Mouse (Mus musculus) hindlimb bud, embryonic 11.5 days (tissue): ENCODE data around the gene Mfsd2a.

Source experiments
- DNase-seq: peaks from one replicate; pipeline ENCODE4 v3.0.0-alpha.2; 2012; ENCODE audit warnings: low read depth, low spot score; ENCODE audit errors: extremely low spot score

The Mfsd2a gene

DNA sequence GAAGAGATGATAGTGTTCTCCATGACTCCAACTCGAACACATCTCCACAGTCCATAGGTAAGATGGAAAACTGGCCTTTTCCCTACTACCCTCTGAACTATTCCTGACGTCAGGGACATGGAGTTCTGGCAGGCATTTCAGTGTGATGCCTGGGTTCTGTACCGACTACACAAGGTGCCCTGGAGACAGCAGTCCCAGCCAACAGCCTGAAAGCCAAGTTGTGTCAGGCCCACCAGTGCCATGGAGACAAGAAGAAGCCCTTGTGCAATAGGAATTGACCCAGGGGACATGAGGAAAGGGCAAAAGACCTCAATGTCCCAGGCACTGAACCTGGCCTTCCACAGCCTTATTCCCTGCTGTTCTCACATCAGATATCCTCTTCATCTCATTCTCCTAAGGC lies 18.8 kb upstream of the Mfsd2a start:
- DNase-seq = no peak

DNA sequence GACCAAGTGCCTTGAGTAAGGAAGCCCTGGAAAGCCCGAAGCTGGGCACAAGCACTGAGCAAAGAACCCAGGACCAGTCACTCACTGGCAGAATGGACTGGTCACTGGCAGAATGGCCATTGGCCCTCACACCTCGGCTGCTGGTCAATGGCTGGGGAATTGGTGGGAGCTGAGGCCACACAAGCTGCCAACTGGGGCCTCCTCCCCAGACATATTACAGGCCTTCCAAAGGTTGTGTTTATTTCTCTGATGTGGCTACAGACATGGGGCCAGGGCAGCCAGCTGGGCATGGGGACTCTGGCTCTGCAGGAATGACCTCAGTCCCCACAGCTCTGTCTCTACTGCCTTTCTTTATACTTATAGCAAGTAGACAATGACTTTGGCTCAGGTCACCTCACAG lies 17.9 kb upstream of the Mfsd2a start:
- DNase-seq = no peak

DNA sequence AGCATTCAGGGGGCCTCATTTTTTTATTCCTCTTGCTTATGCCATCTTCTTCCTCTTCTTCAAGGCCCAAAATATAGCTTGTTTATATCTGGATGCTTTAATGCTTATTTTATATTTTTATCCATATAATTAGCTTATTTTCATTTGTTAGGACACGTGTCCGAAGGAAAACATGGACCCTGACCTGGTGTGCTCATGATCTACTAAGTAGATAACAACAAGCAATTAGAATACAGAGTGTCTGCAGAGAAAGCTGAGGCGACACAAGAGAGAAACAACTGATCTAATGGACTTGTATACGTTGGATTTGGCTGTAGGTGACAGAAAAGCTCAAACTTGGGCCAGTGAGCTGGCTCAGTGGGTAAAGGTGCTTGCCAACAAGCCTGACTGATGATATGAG lies 15.9 kb upstream of the Mfsd2a start:
- no peak for DNase-seq

DNA sequence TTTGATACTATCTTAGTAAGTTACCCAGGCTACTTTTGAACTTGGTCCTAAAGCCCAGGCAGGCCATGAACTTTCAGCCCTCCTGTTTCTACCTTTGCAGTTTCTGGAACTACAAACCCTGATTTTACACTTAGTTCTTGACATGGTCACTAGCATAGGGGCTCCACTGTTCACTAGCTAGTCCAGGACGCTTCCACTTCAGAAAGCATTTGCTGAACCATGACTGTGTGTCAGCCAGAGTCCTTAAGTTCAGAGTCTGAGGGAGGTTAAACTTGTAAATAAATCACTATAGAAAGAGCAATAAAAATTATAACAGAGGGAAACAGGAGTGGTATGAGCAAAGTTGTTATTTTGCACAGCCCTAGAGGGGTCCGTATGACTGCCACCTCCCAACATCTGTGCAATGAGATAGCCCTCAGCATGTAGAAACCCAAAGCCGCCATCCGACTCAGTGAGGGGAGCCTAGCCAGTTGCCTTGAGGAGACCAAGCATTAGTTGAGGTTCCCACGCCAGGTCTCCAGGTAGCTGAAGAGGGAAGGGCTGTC lies 14.1 kb upstream of the Mfsd2a start:
- DNase-seq = no peak

DNA sequence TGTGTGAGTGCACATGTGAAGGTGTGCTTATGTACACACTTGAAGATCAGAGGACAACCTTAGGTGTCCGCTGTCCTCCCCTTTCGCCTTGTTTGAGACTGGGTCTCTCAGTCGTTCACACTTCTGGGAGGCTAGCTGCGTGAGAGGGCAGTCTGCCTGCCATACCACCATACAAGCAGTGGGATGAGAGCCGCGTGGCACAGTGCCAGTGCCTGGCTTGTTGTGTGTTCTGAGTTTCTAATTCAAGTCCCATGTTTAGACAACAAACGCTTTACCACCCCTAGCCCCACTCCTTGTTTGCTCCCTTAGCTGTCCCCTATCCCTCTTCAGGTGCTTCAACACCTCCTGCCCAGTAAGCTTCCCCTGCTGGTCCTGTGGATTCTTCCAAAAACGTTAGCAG lies 11.1 kb upstream of the Mfsd2a start:
- no peak for DNase-seq

DNA sequence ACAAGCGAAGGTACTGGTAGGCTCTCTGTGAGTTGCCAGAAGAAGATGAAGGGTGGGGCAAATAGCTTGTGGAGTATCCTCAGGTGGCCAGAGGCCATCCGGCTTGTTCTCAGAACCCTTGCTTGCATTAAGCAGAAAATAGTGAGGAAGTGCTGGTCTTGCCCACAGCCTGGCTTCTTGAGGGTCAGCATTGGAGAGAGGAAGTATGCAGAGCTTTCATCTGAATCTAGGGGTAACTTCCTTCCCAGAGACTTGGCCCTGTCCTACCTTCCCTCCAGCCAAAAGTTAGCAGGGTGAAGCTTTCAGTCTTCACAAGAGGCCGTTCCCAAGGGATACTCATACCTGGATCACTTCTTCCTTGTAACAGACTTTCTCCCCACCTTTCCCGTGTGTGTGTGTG lies 10.7 kb upstream of the Mfsd2a start:
- DNase-seq = no peak

DNA sequence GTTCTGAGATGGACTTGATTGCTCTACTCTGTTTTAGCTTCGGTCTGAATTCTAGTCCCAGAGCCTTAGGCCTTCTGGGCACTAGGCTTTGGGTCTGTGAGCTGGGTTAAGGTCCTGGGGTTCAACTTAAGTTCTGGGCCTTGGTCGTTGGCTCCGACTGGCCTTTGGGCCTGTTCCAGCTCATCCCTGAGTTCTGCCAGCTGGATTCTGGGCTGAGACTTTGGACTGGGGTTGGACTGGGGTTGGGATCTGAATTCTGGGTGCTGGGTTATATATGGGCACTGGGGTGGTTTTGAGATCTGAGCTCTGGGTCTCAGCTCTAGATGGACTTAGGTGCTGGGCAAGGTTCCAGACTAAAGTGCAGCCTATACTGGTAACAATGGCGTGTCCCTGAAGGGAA lies 10.2 kb upstream of the Mfsd2a start:
- DNase-seq = no peak

DNA sequence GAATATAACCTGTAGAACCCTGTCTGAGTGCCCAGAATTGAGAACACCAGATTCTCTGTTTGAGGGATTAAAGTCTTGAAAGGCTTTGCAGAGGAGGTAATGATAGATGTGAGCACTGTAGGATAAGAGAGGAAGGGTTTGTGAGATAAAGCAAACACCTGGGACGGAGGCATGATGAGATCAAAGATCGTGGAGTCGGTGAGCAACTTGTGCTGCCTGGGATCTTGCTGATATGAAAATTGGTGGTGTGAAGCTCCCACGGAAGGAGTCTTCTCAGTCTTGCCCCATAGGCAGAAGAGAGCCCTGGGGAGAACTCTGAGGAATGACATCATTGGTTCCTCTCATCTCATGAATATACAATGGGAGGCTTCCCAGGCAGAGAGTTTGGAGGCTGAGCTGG lies 7.1 kb upstream of the Mfsd2a start:
- DNase-seq = no peak

DNA sequence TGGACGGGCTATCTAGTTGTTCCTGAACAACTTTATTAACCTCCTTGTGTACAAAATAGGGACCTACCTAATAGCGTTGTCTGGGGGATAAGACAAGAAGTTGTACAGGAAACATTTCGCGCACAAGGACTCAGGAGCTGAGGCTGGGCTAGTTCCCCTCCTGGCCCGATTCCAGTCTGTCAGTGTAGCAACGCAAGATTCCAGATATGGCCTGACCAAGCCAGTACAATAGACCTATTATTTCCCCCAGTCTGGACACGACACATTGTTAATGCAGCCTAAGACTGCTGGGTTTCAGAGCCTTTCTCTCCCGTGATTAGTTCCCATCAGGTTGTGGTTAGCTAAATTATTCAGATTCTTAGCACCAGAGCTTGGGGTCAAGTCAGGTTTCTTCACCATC lies 1.8 kb upstream of the Mfsd2a start:
- DNase-seq = no peak

DNA sequence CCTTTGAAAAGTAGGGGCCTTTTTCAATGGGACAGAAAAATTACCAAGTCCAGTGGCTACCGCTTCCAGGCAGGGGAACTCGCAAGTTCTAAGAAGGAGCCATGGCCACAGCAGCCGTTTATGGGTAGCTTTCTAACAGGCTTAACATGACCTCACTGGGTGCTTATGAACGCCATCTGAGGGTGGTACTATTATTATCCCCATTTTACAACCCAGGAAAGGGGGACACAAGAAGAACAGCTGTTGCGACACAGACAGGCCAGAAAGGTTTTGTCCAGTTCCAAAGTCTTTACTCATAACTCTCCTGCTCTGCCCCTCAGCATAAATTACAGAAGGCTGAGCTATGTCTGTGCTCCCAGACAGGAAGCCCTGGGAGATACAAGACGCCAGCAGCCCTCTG lies 601 bp upstream of the Mfsd2a start:
- no peak for DNase-seq

DNA sequence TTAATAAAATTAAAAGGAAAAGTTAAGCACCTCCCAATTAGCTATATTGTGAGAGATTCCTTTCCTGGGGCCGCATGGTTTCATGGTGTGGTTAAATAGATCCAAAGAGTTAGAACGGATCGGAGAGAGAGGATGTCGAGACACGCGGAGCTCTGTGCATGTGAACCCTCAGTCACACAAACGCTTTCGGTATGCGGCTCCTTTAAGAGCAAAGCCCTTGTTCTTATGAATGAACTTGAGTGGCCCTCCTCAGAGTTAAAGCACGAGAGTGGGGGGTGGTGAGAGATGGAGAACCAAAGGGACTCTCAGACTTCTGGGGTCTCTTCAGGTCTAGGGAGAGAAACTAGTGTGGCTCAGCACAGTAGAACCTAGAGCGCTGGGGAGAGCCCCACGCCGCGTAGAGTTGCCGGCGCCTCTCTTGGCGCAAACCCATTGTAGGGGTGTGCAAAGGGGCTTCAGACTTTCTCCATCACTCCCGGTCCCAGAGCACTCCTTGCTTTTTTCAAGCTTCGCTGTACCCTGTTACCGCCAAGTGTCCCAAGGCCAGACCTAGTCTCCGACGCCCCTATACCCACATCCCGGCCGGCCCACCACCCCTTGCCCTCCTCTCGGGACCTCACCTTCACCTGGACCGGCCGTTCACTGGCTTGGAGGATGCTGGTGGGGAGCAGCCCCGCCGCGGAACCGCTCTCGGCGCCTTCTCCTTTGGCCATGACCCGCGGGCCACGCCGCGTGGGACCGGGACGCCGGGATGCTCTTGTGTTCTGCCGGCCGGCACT lies 478 bp downstream of the Mfsd2a start:
- no peak for DNase-seq

DNA sequence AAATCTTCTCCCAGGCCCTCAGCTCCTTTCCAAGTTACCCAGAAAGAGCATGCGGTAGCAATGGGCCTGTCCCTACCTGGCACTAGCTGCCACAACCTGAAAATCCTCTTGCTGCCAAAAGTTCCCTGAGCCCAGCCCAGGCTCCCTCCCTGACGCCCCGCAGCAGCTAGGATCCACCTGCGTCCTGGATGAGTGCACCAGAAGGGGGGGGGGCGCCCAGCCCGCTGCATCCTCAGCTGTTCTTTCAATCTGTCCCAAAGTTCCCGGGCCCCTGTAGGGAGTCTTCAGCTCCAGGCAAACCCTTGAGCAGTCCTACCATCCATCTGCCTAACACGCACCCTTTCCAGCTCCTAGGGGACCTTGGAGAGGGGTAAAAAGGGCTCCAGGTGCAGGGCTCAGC lies 1.2 kb downstream of the Mfsd2a start:
- DNase-seq = no peak

DNA sequence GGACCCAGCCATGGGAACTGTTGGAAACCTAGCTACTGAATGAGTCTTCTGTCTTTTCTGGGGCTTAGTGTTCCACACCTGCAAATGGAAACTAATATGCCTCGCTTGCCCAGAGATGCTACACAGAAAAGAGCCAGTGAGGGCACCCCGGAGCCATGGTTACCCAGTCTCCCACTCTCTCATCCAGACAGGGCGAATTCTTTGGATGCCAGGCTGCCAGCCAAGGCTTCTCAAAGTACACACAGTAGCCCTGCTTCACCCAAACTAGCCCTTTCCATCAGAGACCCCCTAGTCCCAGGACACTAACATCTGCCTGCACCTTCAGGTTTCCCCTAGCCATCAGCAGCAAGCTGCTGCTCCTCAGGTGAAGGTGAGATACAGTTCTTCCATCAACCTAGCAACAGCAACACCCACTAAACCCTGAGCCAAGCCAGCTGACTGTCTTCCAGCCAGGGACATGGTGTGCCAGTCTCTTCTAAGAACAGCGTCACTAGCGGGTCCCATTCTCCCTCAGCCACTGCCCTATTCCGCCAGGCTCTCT lies 2.4 kb downstream of the Mfsd2a start:
- DNase-seq = no peak

DNA sequence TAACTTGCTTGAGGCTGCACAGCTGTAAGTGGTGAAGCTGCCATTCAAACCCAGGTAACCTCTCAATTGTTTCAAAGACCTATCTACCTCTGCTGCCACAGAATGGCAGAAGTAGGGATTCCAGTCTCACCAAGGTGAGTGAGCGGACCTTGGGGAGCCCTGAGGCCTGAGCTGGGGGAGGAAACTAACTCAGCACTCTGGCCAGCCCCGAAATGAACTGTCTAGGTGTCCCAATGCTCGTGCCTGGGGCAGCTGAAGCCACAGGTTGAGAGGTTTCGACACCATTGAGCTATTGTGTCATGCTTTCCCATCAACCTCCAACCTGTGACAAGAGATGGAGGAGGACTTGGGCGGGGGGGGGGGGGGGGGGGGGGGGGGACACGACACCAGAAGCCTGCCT lies 4.7 kb downstream of the Mfsd2a start:
- DNase-seq = no peak

DNA sequence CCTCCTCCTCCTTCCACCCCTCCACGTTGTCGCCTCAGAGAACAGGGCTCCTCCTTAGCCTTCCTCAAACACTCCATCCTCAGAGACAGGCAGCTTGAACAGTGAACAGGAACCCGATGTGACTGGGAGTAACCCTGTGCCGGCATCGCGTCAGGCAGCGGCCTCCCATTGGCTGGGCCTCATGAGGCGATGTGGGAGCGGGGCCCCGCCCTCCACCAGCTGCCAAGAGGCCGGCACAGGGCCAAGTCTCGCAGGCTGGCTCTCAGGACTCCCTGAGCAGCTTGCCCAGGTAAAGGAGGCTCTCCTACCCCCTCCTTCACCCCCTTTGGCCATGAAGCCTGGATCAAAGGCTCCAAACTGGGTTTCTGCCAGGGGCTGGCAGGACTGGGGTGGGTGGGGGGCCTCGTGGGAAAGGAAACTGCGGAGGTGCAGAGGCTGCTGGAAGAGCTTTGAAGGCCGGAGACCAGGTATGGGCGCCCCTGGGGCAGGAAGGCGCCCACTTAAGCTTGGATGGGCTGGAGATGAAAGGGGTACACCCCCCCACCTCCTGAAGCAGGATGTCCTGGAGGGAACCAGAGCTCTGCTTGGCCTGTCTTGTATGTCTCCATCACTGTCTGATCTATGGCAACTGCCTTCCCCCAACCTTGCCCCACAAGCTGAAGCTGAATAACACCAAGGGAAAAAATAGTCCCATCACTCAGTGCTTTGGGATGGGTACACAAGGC lies 5.4 kb downstream of the Mfsd2a start:
- DNase-seq = no peak

DNA sequence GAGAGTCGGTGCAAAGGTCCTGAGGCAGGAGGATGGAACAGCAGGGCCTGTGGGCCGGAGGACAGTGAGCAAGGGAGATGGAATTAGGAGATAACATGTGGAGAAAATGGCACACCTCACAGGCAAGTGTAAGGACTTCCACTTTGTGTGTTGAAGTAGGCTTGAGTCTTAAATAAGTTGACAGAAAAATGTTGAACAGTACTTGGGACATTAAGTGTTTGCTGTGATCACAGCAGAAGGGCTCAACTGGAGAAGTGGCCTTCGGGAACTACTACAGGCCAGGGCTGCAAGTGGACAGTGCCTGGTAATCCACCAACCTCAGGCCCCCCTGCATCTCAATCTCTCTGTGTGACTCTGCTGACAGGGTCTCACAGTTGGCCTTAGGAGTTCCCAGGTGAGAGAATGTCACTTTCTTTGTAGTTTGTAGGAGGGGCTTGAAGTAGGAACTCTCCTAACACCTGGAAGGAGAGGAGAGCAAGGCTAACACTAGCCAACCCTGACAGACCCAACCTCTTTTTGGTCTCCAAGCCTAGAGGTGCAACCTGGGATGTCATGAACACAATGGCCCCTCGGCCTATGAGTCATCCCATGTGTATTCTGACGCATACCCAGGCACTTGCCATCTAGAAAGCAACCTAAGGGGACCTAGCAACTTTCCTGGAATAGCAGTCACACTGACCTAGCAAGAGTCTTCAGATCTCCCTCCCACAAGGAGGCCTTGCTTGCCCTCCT lies 6.1 kb downstream of the Mfsd2a start:
- no peak for DNase-seq

DNA sequence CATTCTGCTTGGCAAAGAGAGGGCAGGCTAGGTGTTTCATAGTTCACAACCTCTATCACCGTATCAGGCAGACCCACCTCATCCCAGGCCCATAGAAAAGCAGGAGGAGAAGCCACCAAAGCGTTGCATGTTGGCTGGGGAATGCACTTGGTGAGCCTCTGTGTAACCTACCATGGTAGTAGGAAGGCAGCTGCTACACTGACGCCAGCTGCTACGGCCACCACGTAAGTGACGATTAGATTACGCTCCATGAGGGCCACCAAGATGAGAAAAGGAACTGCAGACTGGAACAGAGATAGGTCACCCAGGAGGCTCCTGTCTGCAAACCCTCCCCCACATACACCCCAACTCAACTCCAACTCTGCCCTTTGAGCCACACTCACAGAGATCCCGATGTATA lies 11.9 kb downstream of the Mfsd2a start:
- no peak for DNase-seq

DNA sequence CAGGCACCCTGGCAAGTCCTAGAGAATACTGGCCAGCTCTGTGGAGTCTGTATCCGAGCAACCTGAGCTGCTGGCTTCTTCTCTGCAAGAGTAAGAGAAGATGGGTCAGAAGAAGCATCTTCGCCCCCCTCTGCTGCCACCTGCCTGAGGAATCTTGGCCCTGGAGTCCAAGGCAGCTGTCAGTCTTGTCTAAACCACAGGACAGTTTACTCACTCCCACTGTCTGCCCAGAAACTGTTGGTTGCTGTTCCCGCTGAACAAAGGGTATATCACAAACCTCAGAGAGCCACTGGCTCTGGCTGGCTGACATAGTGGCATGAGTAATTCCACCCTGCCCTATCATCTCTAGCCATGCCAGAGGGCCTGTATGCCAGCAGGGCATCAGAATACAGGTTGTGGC lies 13.8 kb downstream of the Mfsd2a start:
- no peak for DNase-seq

DNA sequence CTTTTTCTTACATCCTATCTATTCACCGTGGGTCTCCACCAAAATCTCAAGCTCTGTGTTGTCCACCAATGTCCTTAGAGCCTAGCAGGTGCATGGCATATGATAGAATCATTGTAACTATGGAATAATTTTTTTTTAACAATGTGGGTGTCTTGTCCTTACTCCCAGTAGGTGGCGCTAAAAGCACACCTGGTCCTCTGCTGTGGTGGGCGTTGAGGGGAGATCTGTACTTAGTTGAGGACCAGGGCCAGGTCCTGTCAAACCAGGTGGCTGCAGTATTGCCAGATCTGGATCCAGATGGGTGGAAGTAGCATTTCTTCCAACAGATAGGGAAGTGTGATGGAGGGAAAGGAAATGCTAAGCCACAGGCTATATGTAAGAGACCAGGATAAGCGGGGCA lies 16.6 kb downstream of the Mfsd2a start:
- DNase-seq = peak; percentile 33

DNA sequence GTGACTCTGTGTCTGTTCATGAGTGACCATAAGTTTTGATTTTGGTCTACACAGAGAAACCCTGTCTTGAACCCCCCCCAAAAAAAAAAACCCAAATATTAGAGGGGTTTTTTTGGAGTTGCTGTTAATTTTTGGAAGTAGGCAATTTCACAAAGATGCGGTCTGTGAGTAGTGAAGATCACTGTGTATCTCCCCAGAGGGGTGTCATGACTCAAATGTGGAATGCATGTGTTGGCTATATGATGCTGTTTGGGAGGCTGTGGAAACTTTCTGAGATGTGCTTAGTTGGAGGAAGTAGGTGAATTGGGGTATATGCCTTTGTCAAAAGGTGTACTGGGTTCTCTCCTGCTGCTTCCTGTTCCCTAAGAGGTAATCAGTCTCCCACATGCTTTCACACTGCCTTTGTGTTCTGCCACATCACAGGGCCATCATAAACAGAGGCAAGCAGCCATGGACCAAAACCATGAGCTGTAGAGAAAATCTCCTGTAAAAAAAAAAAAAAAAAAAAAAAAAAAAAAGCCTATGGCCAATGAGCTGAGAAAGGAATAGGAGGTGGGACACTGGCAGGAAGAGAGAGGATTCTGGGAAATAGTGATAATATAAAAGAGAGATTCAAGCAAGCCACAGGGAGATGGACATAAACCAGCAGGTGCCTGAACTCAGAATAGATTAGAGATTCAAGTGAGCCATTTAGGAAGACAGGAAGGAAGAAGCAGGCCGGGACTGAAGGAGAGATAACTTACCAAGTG lies 21.8 kb downstream of the Mfsd2a start:
- no peak for DNase-seq

DNA sequence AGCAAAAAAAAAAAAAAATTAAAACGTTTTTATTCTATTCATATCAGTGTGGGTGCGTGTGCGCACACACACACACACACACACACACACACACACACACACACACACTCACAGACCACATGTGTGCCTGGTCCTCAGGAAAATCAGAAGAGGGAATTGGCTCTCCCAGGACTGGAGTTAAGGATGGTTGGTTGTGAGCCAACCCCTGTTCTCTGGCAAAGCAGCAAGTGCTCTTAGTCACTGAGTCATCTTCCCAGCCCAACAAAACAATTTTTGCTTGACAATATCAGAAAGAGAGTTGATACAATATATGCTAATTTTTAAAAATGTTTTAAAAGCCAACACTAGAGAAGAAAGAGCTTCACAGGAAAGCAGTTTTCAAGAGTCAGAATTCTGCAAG lies 23.5 kb downstream of the Mfsd2a start:
- DNase-seq = no peak
